In the genomic region with DNA sequence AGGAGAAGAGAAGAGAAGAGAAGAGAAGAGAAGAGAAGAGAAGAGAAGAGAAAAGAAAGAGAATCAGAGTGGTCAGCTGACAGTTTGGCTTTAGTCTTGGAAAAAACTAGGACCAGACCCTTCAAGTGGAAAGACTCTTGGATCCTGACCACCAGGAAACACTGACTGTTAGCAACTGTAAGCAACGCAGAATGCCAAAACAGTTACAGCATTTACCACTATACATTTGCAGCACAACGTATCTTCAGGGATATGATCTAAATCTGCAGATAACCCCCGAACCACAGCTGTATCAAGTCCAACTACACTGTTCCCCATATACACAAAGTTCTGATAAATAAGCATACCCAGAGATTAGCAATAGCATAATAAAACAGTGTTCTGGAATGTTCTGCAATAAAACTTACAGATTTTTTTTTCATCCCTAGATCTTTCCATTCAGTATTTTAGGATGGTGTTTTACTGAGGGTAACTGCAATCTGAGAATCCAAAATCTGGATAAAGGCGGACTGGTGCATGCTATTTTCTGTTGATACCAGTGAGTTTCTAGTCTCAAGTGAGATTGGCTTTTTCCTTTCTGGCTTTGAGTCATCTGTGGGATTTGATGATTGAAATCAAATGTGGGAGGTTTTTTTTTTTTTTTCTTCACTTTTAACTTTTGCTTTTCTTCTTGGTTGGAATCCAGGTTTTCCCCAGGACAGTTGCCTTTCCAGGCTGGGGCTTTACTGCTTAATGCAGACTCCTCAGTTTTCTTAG, we compare ENCODE assay signal across 20 mouse cellular contexts.
"Had no signal": no experiment of that assay in that cellular context is flagged by ENCODE, and none has a peak within 500 bp of the region (broad histone marks: within the 10 kb centered on the region; RNA-seq: fewer than 3 reads in every experiment).

No protein-coding gene starts in this region.

- H3K4me2 ChIP-seq: lung, embryonic 15.5 days; midbrain, embryonic 12.5 days; neural tube, embryonic 13.5 days; neural tube, embryonic 15.5 days had no signal

- H3K36me3 ChIP-seq: lung, embryonic 15.5 days; midbrain, embryonic 10.5 days; midbrain, embryonic 12.5 days; neural tube, embryonic 13.5 days; neural tube, embryonic 15.5 days had no signal

- ATAC-seq: lung, postnatal 0 days; midbrain, embryonic 16.5 days had no signal

- H3K27me3 ChIP-seq: lung, embryonic 15.5 days; midbrain, embryonic 12.5 days; neural tube, embryonic 13.5 days; neural tube, embryonic 15.5 days had no signal

- H3K4me1 ChIP-seq: lung, embryonic 15.5 days; midbrain, embryonic 10.5 days; midbrain, embryonic 12.5 days; neural tube, embryonic 13.5 days; neural tube, embryonic 15.5 days had no signal

- H3K9ac ChIP-seq: lung, embryonic 15.5 days; midbrain, embryonic 12.5 days; neural tube, embryonic 13.5 days; neural tube, embryonic 15.5 days had no signal

- H3K4me3 ChIP-seq: lung, embryonic 15.5 days; midbrain, embryonic 10.5 days; midbrain, embryonic 12.5 days; myocyte; neural tube, embryonic 13.5 days; neural tube, embryonic 15.5 days had no signal

- DNase-seq: lung, adult 18-20 months; lung, postnatal 14 days; lung, postnatal 4 days; midbrain, embryonic 14.5 days; retina, postnatal 1 day; right cerebral cortex, adult 18-20 months; right cerebral cortex, postnatal 25 days; right cerebral cortex, postnatal 4 days; spleen, adult 18-20 months; thymus, adult 18-20 months; thymus, postnatal 14 days; thymus, postnatal 36 days had no signal

- H3K9me3 ChIP-seq: lung, embryonic 15.5 days; midbrain, embryonic 10.5 days; midbrain, embryonic 12.5 days; neural tube, embryonic 13.5 days; neural tube, embryonic 15.5 days had no signal

- H3K27ac ChIP-seq: lung, embryonic 15.5 days; midbrain, embryonic 10.5 days; midbrain, embryonic 12.5 days; neural tube, embryonic 13.5 days; neural tube, embryonic 15.5 days had no signal
